Mouse (Mus musculus): ENCODE results near the gene Atp4a.

DNA sequence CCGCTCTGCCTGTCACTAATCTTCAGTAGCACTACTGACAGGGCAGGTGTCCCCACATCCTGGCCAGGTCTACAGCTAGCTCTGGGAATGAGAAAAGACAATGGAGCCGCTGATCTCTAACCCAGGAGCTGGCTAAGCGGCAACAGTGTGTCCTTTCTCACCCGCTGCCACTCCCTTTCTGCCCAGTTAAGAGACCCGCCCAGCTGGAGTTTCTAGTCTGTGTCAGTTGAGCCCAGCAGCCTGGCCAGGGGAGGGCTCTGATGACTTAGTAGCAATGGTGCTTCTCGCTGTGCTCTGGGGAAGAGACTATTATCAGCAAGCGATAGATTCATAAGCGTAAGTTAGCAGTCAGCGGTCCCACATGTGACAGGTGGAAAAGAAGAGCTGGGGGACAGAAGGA is 57.2 kb downstream of the Atp4a start:
- TF ChIP-seq CTCF (IDR thresholded peaks at IDR 0.05; ENCODE audit: extremely low read depth, insufficient read length, insufficient replicate concordance, low read depth, low read length) (no peak), POLR2A (IDR thresholded peaks at IDR 0.05; ENCODE audit: low read depth, low read length) (no peak)

Data from small intestine, adult 2 months (tissue).